Mouse (Mus musculus): Measurements from ENCODE around the gene Retn. TPM values are rescaled to one million over a fixed set of nuclear protein-coding genes. Genes with fewer than 3 reads are reported as not detected.

Retn gene
- polyA plus RNA-seq, 1 experiment = 3.0 TPM

- WGBS = 24% methylated on average over 1 of the region's 1 CpGs
- TF ChIP-seq POLR2A (IDR thresholded peaks at IDR 0.05; ENCODE audit: borderline replicate concordance, control insufficient read depth, low read depth, low read length) (no peak), CTCF (IDR thresholded peaks at IDR 0.05; ENCODE audit: control insufficient read depth, insufficient read depth, low read length) (no peak)
- H3K27ac ChIP-seq (ENCODE audit: control insufficient read depth, insufficient read depth, low read depth, low read length, poor library complexity) = peak overlapping the region; percentile 90
- H3K4me3 ChIP-seq (replicated peaks; ENCODE audit: control insufficient read depth, low read depth, low read length) = peak overlapping the region; percentile 48
- H3K4me1 ChIP-seq (ENCODE audit: control insufficient read depth, insufficient read depth, low read length) = peaks cover 1% of the 10 kb centered on the region; the same call in 1 of the 2 replicates
Measured at GRCm38 (mm10) chr8:3648990-3649389, 6.6 kb upstream of the Retn start.

GRCm38 (mm10) chr8:3652845-3653244, 2.7 kb upstream of the Retn start:
- Histone ChIP-seq H3K4me3 (replicated peaks; ENCODE audit: control insufficient read depth, low read depth, low read length) (no peak overlapping the region), H3K27ac (ENCODE audit: control insufficient read depth, insufficient read depth, low read depth, low read length, poor library complexity) (no peak overlapping the region), H3K4me1 (ENCODE audit: control insufficient read depth, insufficient read depth, low read length) (peaks cover 8% of the 10 kb centered on the region; the same call in 1 of the 2 replicates)
- 24% methylated on average over 3 of the region's 3 CpGs for WGBS
- TF ChIP-seq CTCF (IDR thresholded peaks at IDR 0.05; ENCODE audit: control insufficient read depth, insufficient read depth, low read length) (no peak), POLR2A (IDR thresholded peaks at IDR 0.05; ENCODE audit: borderline replicate concordance, control insufficient read depth, low read depth, low read length) (no peak)

GRCm38 (mm10) chr8:3654726-3655508, 653 bp upstream of the Retn start:
- H3K27ac ChIP-seq (ENCODE audit: control insufficient read depth, insufficient read depth, low read depth, low read length, poor library complexity) = no peak overlapping the region
- 86% methylated on average over 11 of the region's 11 CpGs for WGBS
- TF ChIP-seq POLR2A (IDR thresholded peaks at IDR 0.05; ENCODE audit: borderline replicate concordance, control insufficient read depth, low read depth, low read length) (no peak), CTCF (IDR thresholded peaks at IDR 0.05; ENCODE audit: control insufficient read depth, insufficient read depth, low read length) (no peak)
- H3K4me1 ChIP-seq (ENCODE audit: control insufficient read depth, insufficient read depth, low read length) = peaks cover 12% of the 10 kb centered on the region
- no peak overlapping the region for H3K4me3 ChIP-seq (replicated peaks; ENCODE audit: control insufficient read depth, low read depth, low read length)

- H3K4me1 ChIP-seq (ENCODE audit: control insufficient read depth, insufficient read depth, low read length) = peaks cover 17% of the 10 kb centered on the region
- TF ChIP-seq POLR2A (IDR thresholded peaks at IDR 0.05; ENCODE audit: borderline replicate concordance, control insufficient read depth, low read depth, low read length) (no peak), CTCF (IDR thresholded peaks at IDR 0.05; ENCODE audit: control insufficient read depth, insufficient read depth, low read length) (no peak)
- H3K27ac ChIP-seq (ENCODE audit: control insufficient read depth, insufficient read depth, low read depth, low read length, poor library complexity) = no peak overlapping the region
- peak overlapping the region; percentile 10 for H3K4me3 ChIP-seq (replicated peaks; ENCODE audit: control insufficient read depth, low read depth, low read length)
- WGBS = 23% methylated on average over 7 of the region's 7 CpGs
Measured at GRCm38 (mm10) chr8:3656725-3657381, 1.3 kb downstream of the Retn start.

GRCm38 (mm10) chr8:3660889-3661288, 5.3 kb downstream of the Retn start:
- peaks cover 23% of the 10 kb centered on the region for H3K4me1 ChIP-seq (ENCODE audit: control insufficient read depth, insufficient read depth, low read length)
- H3K27ac ChIP-seq (ENCODE audit: control insufficient read depth, insufficient read depth, low read depth, low read length, poor library complexity) = peak overlapping the region; percentile 89
- peak overlapping the region; percentile 7 for H3K4me3 ChIP-seq (replicated peaks; ENCODE audit: control insufficient read depth, low read depth, low read length)
- TF ChIP-seq POLR2A (IDR thresholded peaks at IDR 0.05; ENCODE audit: borderline replicate concordance, control insufficient read depth, low read depth, low read length) (no peak), CTCF (IDR thresholded peaks at IDR 0.05; ENCODE audit: control insufficient read depth, insufficient read depth, low read length) (no peak)
- WGBS = 22% methylated on average over 8 of the region's 8 CpGs

- H3K4me3 ChIP-seq (replicated peaks; ENCODE audit: control insufficient read depth, low read depth, low read length) = no peak overlapping the region
- peaks cover 13% of the 10 kb centered on the region for H3K4me1 ChIP-seq (ENCODE audit: control insufficient read depth, insufficient read depth, low read length)
- 16% methylated on average over 5 of the region's 5 CpGs for WGBS
- TF ChIP-seq POLR2A (IDR thresholded peaks at IDR 0.05; ENCODE audit: borderline replicate concordance, control insufficient read depth, low read depth, low read length) (no peak), CTCF (IDR thresholded peaks at IDR 0.05; ENCODE audit: control insufficient read depth, insufficient read depth, low read length) (no peak)
- H3K27ac ChIP-seq (ENCODE audit: control insufficient read depth, insufficient read depth, low read depth, low read length, poor library complexity) = peak overlapping the region; percentile 95; the same call in 1 of the 2 replicates
Measured at GRCm38 (mm10) chr8:3664405-3664804, 8.8 kb downstream of the Retn start.

- 44% methylated on average over 6 of the region's 6 CpGs for WGBS
- H3K27ac ChIP-seq (ENCODE audit: control insufficient read depth, insufficient read depth, low read depth, low read length, poor library complexity) = peak within 1 kb of the TSS; percentile 95
- H3K4me3 ChIP-seq (replicated peaks; ENCODE audit: control insufficient read depth, low read depth, low read length) = peak within 1 kb of the TSS; percentile 82
- peaks cover 11% of the 10 kb centered on the region for H3K4me1 ChIP-seq (ENCODE audit: control insufficient read depth, insufficient read depth, low read length)
- no peak for TF ChIP-seq CTCF (IDR thresholded peaks at IDR 0.05; ENCODE audit: control insufficient read depth, insufficient read depth, low read length)
Measured at GRCm38 (mm10) chr8:3665507-3665906, 9.9 kb downstream of the Retn start, which contains the start of gene Mcemp1. TSS of gene Mcemp1 (plus strand) at chr8:3665754.

- no peaks in the 10 kb centered on the region; the same call in 1 of the 2 replicates for H3K4me1 ChIP-seq (ENCODE audit: control insufficient read depth, insufficient read depth, low read length)
- WGBS = 10% methylated on average over 2 of the region's 2 CpGs
- TF ChIP-seq CTCF (IDR thresholded peaks at IDR 0.05; ENCODE audit: control insufficient read depth, insufficient read depth, low read length) (no peak), POLR2A (IDR thresholded peaks at IDR 0.05; ENCODE audit: borderline replicate concordance, control insufficient read depth, low read depth, low read length) (no peak)
- H3K27ac ChIP-seq (ENCODE audit: control insufficient read depth, insufficient read depth, low read depth, low read length, poor library complexity) = peak overlapping the region; percentile 64
- peak overlapping the region; percentile 59 for H3K4me3 ChIP-seq (replicated peaks; ENCODE audit: control insufficient read depth, low read depth, low read length)
Measured at GRCm38 (mm10) chr8:3670388-3670787, 14.8 kb downstream of the Retn start.
